Mouse (Mus musculus): ENCODE data around the gene Crtap. TPM values are rescaled to one million over a fixed set of nuclear protein-coding genes. Genes with fewer than 3 reads are reported as not detected.

Gene Crtap
- polyA plus RNA-seq, 2 experiments: 12.8 to 13.7 TPM

GRCm38 (mm10) chr9:114389371-114389904 is 1.0 kb downstream of the Crtap start:
- H3K9ac ChIP-seq (replicated peaks): no peak overlapping the region
- H3K36me3 ChIP-seq (replicated peaks; ENCODE audit: control insufficient read depth, insufficient read depth, low read depth): no peaks in the 10 kb centered on the region
- no peaks in the 10 kb centered on the region for H3K27me3 ChIP-seq (ENCODE audit: control insufficient read depth, insufficient read depth, low read length)
- ATAC-seq (ENCODE audit: insufficient read depth): peak; percentile 6; the same call in 1 of the 2 replicates
- no peaks in the 10 kb centered on the region for H3K9me3 ChIP-seq (ENCODE audit: control insufficient read depth, low read length)
- H3K4me1 ChIP-seq (replicated peaks; ENCODE audit: control insufficient read depth in 2 of 2, insufficient read depth in 2 of 2, low read length in 1 of 2): peaks cover 0 to under 1% of the 10 kb centered on the region in 2 experiments; a peak in 3 of 4 replicates
- no peak for DNase-seq (ENCODE audit: low read depth in 3 of 3, low spot score in 3 of 3)
- H3K4me3 ChIP-seq (ENCODE audit: insufficient read depth in 1 of 2, low read depth in 2 of 2, low read length in 2 of 2): peak overlapping the region; percentile 22 to 78; a peak in 3 of 4 replicates
- H3K4me2 ChIP-seq (ENCODE audit: low read depth): peak overlapping the region; percentile 84; the same call in 1 of the 2 replicates
- H3K27ac ChIP-seq: no peak overlapping the region
- 74% methylated on average over 8 of the region's 8 CpGs for WGBS (ENCODE audit: insufficient replicate concordance)
- peak; percentile 62 for TF ChIP-seq CTCF (IDR thresholded peaks at IDR 0.05; ENCODE audit: low read depth)
- TF ChIP-seq EP300 (IDR thresholded peaks at IDR 0.05; ENCODE audit: low read depth): no peak

DNA sequence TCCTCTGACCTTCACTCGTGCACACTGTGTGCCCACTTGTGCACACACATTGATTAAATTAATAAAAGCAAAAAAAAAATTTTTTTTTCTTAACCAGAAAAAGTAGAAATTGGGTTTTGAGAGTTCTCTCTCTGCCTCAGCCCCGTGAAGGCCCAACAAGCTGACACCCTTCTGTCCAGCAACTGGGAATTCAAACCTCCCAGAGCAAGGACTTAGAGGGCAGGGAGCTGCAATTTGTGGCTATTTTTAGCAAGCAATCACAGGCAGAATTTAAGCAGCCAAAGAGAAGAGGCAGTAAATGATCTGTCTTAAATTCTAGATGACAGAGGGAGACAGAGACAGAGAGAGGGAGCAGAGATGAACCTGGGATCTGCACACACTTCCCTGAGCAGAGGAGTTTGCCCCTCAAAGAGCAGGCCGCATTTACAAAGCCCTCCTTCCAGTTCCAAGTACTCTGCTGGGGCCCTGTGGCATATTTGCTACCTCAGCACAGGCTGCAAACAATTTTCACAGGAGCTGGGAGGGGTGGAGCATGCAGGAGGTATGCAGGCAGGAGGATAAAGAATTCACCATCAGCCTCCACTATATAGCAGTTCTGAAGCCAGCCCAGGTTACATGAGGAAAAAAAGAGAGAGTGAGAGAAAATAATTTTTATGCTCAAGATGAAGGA is 1.6 kb downstream of the Crtap start:
- Histone ChIP-seq H3K9ac (replicated peaks) (no peak overlapping the region), H3K9me3 (ENCODE audit: control insufficient read depth, low read length) (no peaks in the 10 kb centered on the region), H3K27ac (no peak overlapping the region), H3K36me3 (replicated peaks; ENCODE audit: control insufficient read depth, insufficient read depth, low read depth) (no peaks in the 10 kb centered on the region), H3K4me2 (ENCODE audit: low read depth) (no peak overlapping the region), H3K4me1 (replicated peaks; ENCODE audit: control insufficient read depth in 2 of 2, insufficient read depth in 2 of 2, low read length in 1 of 2) (no peaks in the 10 kb centered on the region), H3K27me3 (ENCODE audit: control insufficient read depth, insufficient read depth, low read length) (no peaks in the 10 kb centered on the region), H3K4me3 (ENCODE audit: insufficient read depth in 1 of 2, low read depth in 2 of 2, low read length in 2 of 2) (no peak overlapping the region)
- TF ChIP-seq EP300 (IDR thresholded peaks at IDR 0.05; ENCODE audit: low read depth) (no peak), CTCF (IDR thresholded peaks at IDR 0.05; ENCODE audit: low read depth) (no peak)
- DNase-seq (ENCODE audit: low read depth in 3 of 3, low spot score in 3 of 3) (no peak), ATAC-seq (ENCODE audit: insufficient read depth) (no peak)
- WGBS (ENCODE audit: insufficient replicate concordance): 74% methylated on average over 3 of the region's 3 CpGs

- DNase-seq (ENCODE audit: low read depth in 3 of 3, low spot score in 3 of 3) (no peak), ATAC-seq (ENCODE audit: insufficient read depth) (no peak)
- WGBS (ENCODE audit: insufficient replicate concordance): 82% methylated on average over 8 of the region's 8 CpGs
- H3K36me3 ChIP-seq (replicated peaks; ENCODE audit: control insufficient read depth, insufficient read depth, low read depth): no peaks in the 10 kb centered on the region
- no peaks in the 10 kb centered on the region for H3K27me3 ChIP-seq (ENCODE audit: control insufficient read depth, insufficient read depth, low read length)
- H3K4me1 ChIP-seq (replicated peaks; ENCODE audit: control insufficient read depth in 2 of 2, insufficient read depth in 2 of 2, low read length in 1 of 2): no peaks in the 10 kb centered on the region
- H3K4me2 ChIP-seq (ENCODE audit: low read depth): no peak overlapping the region
- H3K9me3 ChIP-seq (ENCODE audit: control insufficient read depth, low read length): no peaks in the 10 kb centered on the region
- no peak overlapping the region for H3K9ac ChIP-seq (replicated peaks)
- TF ChIP-seq EP300 (IDR thresholded peaks at IDR 0.05; ENCODE audit: low read depth) (no peak), CTCF (IDR thresholded peaks at IDR 0.05; ENCODE audit: low read depth) (no peak)
- H3K4me3 ChIP-seq (ENCODE audit: insufficient read depth in 1 of 2, low read depth in 2 of 2, low read length in 2 of 2): no peak overlapping the region
- no peak overlapping the region for H3K27ac ChIP-seq
Observed at GRCm38 (mm10) chr9:114388288-114388687, 2.2 kb downstream of the Crtap start.

GRCm38 (mm10) chr9:114387086-114387485 is 3.4 kb downstream of the Crtap start:
- TF ChIP-seq EP300 (IDR thresholded peaks at IDR 0.05; ENCODE audit: low read depth): no peak
- no peak for TF ChIP-seq CTCF (IDR thresholded peaks at IDR 0.05; ENCODE audit: low read depth)
- Histone ChIP-seq H3K4me2 (ENCODE audit: low read depth) (no peak overlapping the region), H3K9me3 (ENCODE audit: control insufficient read depth, low read length) (no peaks in the 10 kb centered on the region), H3K36me3 (replicated peaks; ENCODE audit: control insufficient read depth, insufficient read depth, low read depth) (no peaks in the 10 kb centered on the region), H3K27me3 (ENCODE audit: control insufficient read depth, insufficient read depth, low read length) (no peaks in the 10 kb centered on the region), H3K9ac (replicated peaks) (no peak overlapping the region), H3K27ac (no peak overlapping the region), H3K4me3 (ENCODE audit: insufficient read depth in 1 of 2, low read depth in 2 of 2, low read length in 2 of 2) (no peak overlapping the region), H3K4me1 (replicated peaks; ENCODE audit: control insufficient read depth in 2 of 2, insufficient read depth in 2 of 2, low read length in 1 of 2) (no peaks in the 10 kb centered on the region)
- WGBS (ENCODE audit: insufficient replicate concordance): 64% methylated on average over 6 of the region's 6 CpGs
- no peak for ATAC-seq (ENCODE audit: insufficient read depth)
- no peak for DNase-seq (ENCODE audit: low read depth in 3 of 3, low spot score in 3 of 3)

GRCm38 (mm10) chr9:114385160-114385559 is 5.3 kb downstream of the Crtap start:
- DNase-seq (ENCODE audit: low read depth in 3 of 3, low spot score in 3 of 3) (no peak), ATAC-seq (ENCODE audit: insufficient read depth) (no peak)
- no peaks in the 10 kb centered on the region for H3K36me3 ChIP-seq (replicated peaks; ENCODE audit: control insufficient read depth, insufficient read depth, low read depth)
- H3K27ac ChIP-seq: no peak overlapping the region
- WGBS (ENCODE audit: insufficient replicate concordance): 93% methylated on average over 10 of the region's 10 CpGs
- H3K27me3 ChIP-seq (ENCODE audit: control insufficient read depth, insufficient read depth, low read length): no peaks in the 10 kb centered on the region
- no peaks in the 10 kb centered on the region for H3K4me1 ChIP-seq (replicated peaks; ENCODE audit: control insufficient read depth in 2 of 2, insufficient read depth in 2 of 2, low read length in 1 of 2)
- no peaks in the 10 kb centered on the region for H3K9me3 ChIP-seq (ENCODE audit: control insufficient read depth, low read length)
- no peak overlapping the region for H3K4me3 ChIP-seq (ENCODE audit: insufficient read depth in 1 of 2, low read depth in 2 of 2, low read length in 2 of 2)
- no peak overlapping the region for H3K4me2 ChIP-seq (ENCODE audit: low read depth)
- no peak overlapping the region for H3K9ac ChIP-seq (replicated peaks)
- TF ChIP-seq CTCF (IDR thresholded peaks at IDR 0.05; ENCODE audit: low read depth): no peak
- no peak for TF ChIP-seq EP300 (IDR thresholded peaks at IDR 0.05; ENCODE audit: low read depth)

All from liver, embryonic 14.5 days (tissue).